Mouse (Mus musculus) cerebellum, adult 2 months (tissue): Measurements from ENCODE around the gene Vps52.

Experiments used
- CTCF ChIP-seq: fragments of 200-500 bp; IDR thresholded peaks from 2 replicates; pipeline ENCODE4 v1.5.1; 2011; ENCODE audit warnings: low read depth, mild to moderate bottlenecking, control low read depth, low read length, moderate library complexity, borderline replicate concordance; ENCODE audit not compliant: insufficient read depth
- POLR2A ChIP-seq: fragments of 200-500 bp; IDR thresholded peaks from 2 replicates; pipeline ENCODE4 v1.6.1; 2011; ENCODE audit warnings: low read length, control low read depth, borderline replicate concordance; ENCODE audit not compliant: insufficient read depth

- TF ChIP-seq CTCF (no peak), POLR2A (no peak)
Measured at GRCm38 (mm10) chr17:34006570-34006969, 51.0 kb downstream of the Vps52 start.
